Comparison of ENCODE assay signal across 10 mouse cellular contexts in genomic region chr5:121720888-121721585, GRCm38 (mm10). TPM values are rescaled to one million over a fixed set of nuclear protein-coding genes. Genes with fewer than 3 reads are reported as not detected.
DNase-seq lines count a peak whose midpoint lies in the region; ATAC-seq and TF ChIP-seq lines count a peak whose summit lies in the region.
"Had no signal": no experiment of that assay in that cellular context is flagged by ENCODE, and none has a peak within 500 bp of the region (broad histone marks: within the 10 kb centered on the region; RNA-seq: fewer than 3 reads in every experiment).

No protein-coding gene starts in this region.

- no peaks in the 10 kb centered on the region for H3K9me3 ChIP-seq in heart, postnatal 0 days (replicated peaks; ENCODE audit: control insufficient read depth, low read length)
- H3K9me3 ChIP-seq in ES-Bruce4 (replicated peaks; ENCODE audit: control insufficient read depth, insufficient read depth, low read length, poor library complexity, severe bottlenecking): no peaks in the 10 kb centered on the region
- H3K9me3 ChIP-seq in forebrain, embryonic 10.5 days: no peaks in the 10 kb centered on the region
- H3K9me3 ChIP-seq: embryonic facial prominence, embryonic 10.5 days had no signal

- no peak for TF ChIP-seq EP300 in heart, postnatal 0 days (IDR thresholded peaks at IDR 0.05; ENCODE audit: low read depth)
- no peak for TF ChIP-seq EP300 in ES-Bruce4 (IDR thresholded peaks at IDR 0.05; ENCODE audit: insufficient read depth, low read depth, low read length)

- no peak overlapping the region for H3K4me3 ChIP-seq in heart, postnatal 0 days (ENCODE audit: low read depth, low read length)
- no peak overlapping the region for H3K4me3 ChIP-seq in lung, adult 2 months (replicated peaks; ENCODE audit: extremely low read depth, low read depth, low read length)
- no peak overlapping the region for H3K4me3 ChIP-seq in ES-Bruce4 (ENCODE audit: low read depth, low read length)
- H3K4me3 ChIP-seq in forebrain, embryonic 10.5 days: no peak overlapping the region
- H3K4me3 ChIP-seq: embryonic facial prominence, embryonic 10.5 days had no signal

- H3K9ac ChIP-seq in heart, postnatal 0 days (replicated peaks; ENCODE audit: low read depth, low read length): no peak overlapping the region
- H3K9ac ChIP-seq in ES-Bruce4 (ENCODE audit: low read depth, poor library complexity, severe bottlenecking): no peak overlapping the region

- ATAC-seq in heart, postnatal 0 days (ENCODE audit: insufficient read depth, low read depth): no peak
- 0 out of 2 replicates have a peak, but pooled peaks have one; percentile 47 for ATAC-seq in common myeloid progenitor, adult 5-6 weeks (replicated peaks; ENCODE audit: low read depth, poor library complexity, severe bottlenecking)
- ATAC-seq: forebrain, embryonic 14.5 days had no signal

- intact Hi-C loops in heart, postnatal 25 days (cut with DNase I): no loop called here

- peak; percentile 18; the same call in 1 of the 2 replicates for TF ChIP-seq CTCF in heart, postnatal 0 days (IDR thresholded peaks at IDR 0.05; ENCODE audit: low read depth)
- TF ChIP-seq CTCF in lung, adult 2 months (IDR thresholded peaks at IDR 0.05; ENCODE audit: insufficient read depth, low read length): 0 out of 2 replicates have a peak, but pooled peaks have one; percentile 11
- TF ChIP-seq CTCF in ES-Bruce4 (IDR thresholded peaks at IDR 0.05; ENCODE audit: low read depth, low read length): peak; percentile 42

- no peak overlapping the region; the same call in 1 of the 2 replicates for H3K27ac ChIP-seq in heart, postnatal 0 days (ENCODE audit: low read depth)
- H3K27ac ChIP-seq in ES-Bruce4 (ENCODE audit: insufficient read depth, low read length): no peak overlapping the region
- no peak overlapping the region for H3K27ac ChIP-seq in forebrain, embryonic 10.5 days
- H3K27ac ChIP-seq: embryonic facial prominence, embryonic 10.5 days had no signal

- no peak for TF ChIP-seq POLR2A in lung, adult 2 months (IDR thresholded peaks at IDR 0.05; ENCODE audit: borderline replicate concordance, extremely low read depth, low read depth, low read length)
- no peak for TF ChIP-seq POLR2A in ES-Bruce4 (IDR thresholded peaks at IDR 0.05; ENCODE audit: insufficient read depth, low read length)

- H3K36me3 ChIP-seq in heart, postnatal 0 days (replicated peaks; ENCODE audit: control insufficient read depth, insufficient read depth, low read length): no peaks in the 10 kb centered on the region
- H3K36me3 ChIP-seq in ES-Bruce4 (ENCODE audit: control insufficient read depth, insufficient read depth, low read length, poor library complexity, severe bottlenecking): peaks cover 8% of the 10 kb centered on the region; the same call in 1 of the 2 replicates
- peaks cover 27% of the 10 kb centered on the region for H3K36me3 ChIP-seq in forebrain, embryonic 10.5 days (replicated peaks)

- H3K4me2 ChIP-seq in heart, postnatal 0 days (ENCODE audit: low read depth, low read length): no peak overlapping the region

- 81% methylated on average over 5 of the region's 5 CpGs for WGBS in heart, postnatal 0 days
- WGBS in lung, adult 2 months: 58% methylated on average over 5 of the region's 5 CpGs
- 92% methylated on average over 5 of the region's 5 CpGs for WGBS in forebrain, embryonic 10.5 days

- peaks cover 20% of the 10 kb centered on the region for H3K4me1 ChIP-seq in heart, postnatal 0 days (ENCODE audit: control insufficient read depth, insufficient read depth)
- peaks cover 24% of the 10 kb centered on the region for H3K4me1 ChIP-seq in lung, adult 2 months (ENCODE audit: control insufficient read depth, insufficient read depth, low read length)
- H3K4me1 ChIP-seq in ES-Bruce4 (ENCODE audit: control insufficient read depth, insufficient read depth, low read length): peaks cover 3% of the 10 kb centered on the region
- peaks cover 12% of the 10 kb centered on the region for H3K4me1 ChIP-seq in forebrain, embryonic 10.5 days

- no peaks in the 10 kb centered on the region for H3K27me3 ChIP-seq in heart, postnatal 0 days (ENCODE audit: control insufficient read depth, insufficient read depth, low read length)
- H3K27me3 ChIP-seq in ES-Bruce4 (ENCODE audit: control insufficient read depth, insufficient read depth, low read length, poor library complexity, severe bottlenecking): no peaks in the 10 kb centered on the region
- H3K27me3 ChIP-seq in forebrain, embryonic 10.5 days (ENCODE audit: poor library complexity, severe bottlenecking): no peaks in the 10 kb centered on the region

- DNase-seq in heart, postnatal 0 days (ENCODE audit: low spot score): no peak
- no peak for DNase-seq in heart, postnatal 25 days (ENCODE audit: low spot score)
- no peak for DNase-seq in lung, adult 2 months
- DNase-seq in lung, postnatal 36 days: no peak
- no peak for DNase-seq in forebrain, embryonic 10.5 days (ENCODE audit: extremely low spot score, low spot score)
- no peak for DNase-seq in layer of hippocampus, adult 8-10 months (ENCODE audit: low spot score in 2 of 2)

RNA-seq across cellular contexts. Expression of gene Atxn2, which starts 9.9 kb away (rescaled TPM):
- total RNA-seq in heart, postnatal 0 days (2014; rRNA removed; ENCODE audit: low replicate concordance): 41.2 and 53.7 TPM in 2 replicates
- 36.8 and 41.7 TPM in 2 replicates for polyA plus RNA-seq in heart, postnatal 0 days (2015; fragmentation: Nextera tagmentation; extraction: Ambion mirVana)
- total RNA-seq in heart, postnatal 25 days (2021): 100 to 1,000 TPM; 148 to 159 TPM
- 107 and 108 TPM in 2 replicates for polyA plus RNA-seq in lung, adult 2 months (2012; rRNA removed)
- 269 and 284 TPM in 2 replicates for polyA plus RNA-seq in ES-Bruce4 (2011; ENCODE audit: insufficient read depth, insufficient read length, low read depth, missing spikeins)
- total RNA-seq in common myeloid progenitor, adult 5-6 weeks (2017): 42.3 and 64.1 TPM in 2 replicates
- polyA plus RNA-seq in forebrain, embryonic 10.5 days (2016; fragmentation: Nextera tagmentation; extraction: Ambion mirVana): 41.0 and 41.1 TPM in 2 replicates
- total RNA-seq in layer of hippocampus, adult 8-10 months (2022): 100 to 1,000 TPM; 190 to 238 (median 231) TPM
